Mouse (Mus musculus): ENCODE measurements around the gene Rad51b.

The Rad51b gene

GRCm38 (mm10) chr12:79514680-79515079, 217.6 kb downstream of the Rad51b start:
- in situ Hi-C loops (cut with MboI; ENCODE audit: low sequenced_read_pairs) = no loop called here

DNA sequence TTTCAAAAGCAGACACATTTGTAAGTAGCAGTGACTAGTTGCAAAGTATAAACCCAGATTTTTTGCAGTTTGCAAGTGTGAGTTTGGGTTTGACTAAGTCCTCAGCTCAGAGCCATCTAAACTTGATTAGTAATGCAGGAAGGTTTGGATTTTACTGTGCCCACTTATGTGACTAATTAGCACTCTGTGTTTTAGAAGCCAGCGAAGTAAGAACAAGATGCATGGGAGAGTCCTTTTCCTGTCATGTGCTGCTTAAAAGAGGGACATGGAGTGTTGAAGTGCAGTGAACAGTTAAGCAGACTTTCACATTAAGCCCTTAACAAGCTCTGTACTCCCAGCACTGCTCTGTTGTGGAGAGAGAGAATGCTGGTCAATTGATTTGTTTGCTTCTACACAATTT, 225.3 kb downstream of the Rad51b start:
- in situ Hi-C loops (cut with MboI; ENCODE audit: low sequenced_read_pairs) = no loop called here

DNA sequence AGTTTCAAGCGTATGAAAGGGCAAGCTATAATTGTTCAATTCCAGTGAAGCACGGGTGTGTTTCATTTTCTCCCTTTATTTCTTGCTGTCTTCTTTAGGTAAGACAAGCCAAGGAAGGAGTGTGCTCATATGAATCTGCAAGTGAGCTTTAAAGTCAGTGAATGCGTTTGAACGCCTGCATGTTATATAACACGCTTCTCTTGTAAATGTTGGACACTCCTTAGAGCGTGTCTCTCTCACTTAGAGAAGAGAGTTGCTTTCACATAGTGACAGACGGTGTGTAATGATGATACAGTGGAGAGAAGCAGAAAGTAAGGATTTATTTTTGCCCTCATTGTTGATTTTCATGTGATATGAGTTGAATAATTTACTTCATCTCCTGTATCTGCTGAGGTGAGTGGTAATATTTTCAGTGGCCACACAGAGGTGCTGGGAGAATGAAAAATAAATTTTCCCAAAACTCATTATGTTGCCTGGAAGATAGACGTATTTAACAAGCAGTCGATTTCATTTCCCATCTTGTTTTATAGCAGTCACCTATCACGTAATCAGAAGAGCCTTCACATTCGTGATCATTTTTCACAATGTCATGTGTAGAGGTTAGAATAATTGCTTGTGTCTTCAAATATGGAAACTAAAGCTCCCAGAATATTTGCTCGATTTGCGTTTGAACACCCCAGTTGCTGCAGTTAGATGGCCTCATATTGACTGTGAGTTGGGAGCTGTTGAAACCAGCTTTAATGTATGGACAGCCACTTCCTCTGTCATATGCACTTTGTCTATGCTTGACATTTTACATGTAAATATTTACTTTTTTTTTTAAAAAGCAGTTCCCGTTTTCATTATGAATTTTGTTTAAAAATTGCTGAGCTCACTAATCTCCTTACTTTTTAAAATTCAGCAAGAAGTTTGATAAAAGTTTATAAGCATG, 228.1 kb downstream of the Rad51b start:
- in situ Hi-C loops (cut with MboI; ENCODE audit: low sequenced_read_pairs) = no loop called here

DNA sequence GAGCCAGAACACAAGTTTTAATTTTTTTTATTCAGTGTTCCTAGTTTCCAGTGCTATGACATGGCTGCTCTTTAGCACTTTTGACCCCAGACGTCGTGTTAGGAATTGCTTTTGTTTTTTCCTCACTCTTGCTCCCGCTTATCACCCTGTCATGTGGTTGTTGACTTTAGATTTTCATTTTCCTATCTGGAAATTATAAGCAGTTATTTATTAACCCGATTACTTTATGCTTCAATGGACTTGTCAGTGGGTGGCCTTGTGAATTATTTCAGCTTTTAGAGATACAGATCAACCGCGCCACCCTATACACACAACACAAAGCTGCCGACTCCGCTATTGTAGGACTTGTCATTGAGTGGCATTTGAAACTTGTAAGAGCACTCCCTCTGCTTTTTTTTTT, 228.8 kb downstream of the Rad51b start:
- in situ Hi-C loops (cut with MboI; ENCODE audit: low sequenced_read_pairs) = no loop called here

DNA sequence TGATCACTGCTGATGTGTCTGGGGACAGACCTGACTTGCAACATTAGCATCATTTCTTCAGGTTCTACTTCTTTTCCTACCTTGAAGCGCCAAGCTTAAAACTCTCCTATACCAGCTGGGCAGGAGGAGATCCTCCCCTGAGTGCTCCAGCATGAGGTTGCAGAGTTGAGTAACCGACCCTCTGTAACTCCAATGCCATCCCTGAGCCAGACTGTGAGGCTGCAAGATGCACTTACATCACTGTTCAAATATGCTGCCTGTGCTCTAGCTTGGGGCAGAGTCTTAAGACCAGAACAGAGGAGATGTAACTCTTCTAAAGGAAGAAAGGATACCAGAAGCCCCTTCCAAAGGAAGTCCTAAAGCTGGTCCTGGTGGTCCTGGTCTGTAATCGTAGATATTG, 230.1 kb downstream of the Rad51b start:
- in situ Hi-C loops (cut with MboI; ENCODE audit: low sequenced_read_pairs) = no loop called here

GRCm38 (mm10) chr12:79530275-79530902, 233.3 kb downstream of the Rad51b start:
- in situ Hi-C loops (cut with MboI; ENCODE audit: low sequenced_read_pairs) = no loop called here

GRCm38 (mm10) chr12:79531809-79532798, 235.0 kb downstream of the Rad51b start:
- in situ Hi-C loops (cut with MboI; ENCODE audit: low sequenced_read_pairs) = no loop called here

- in situ Hi-C loops (cut with MboI; ENCODE audit: low sequenced_read_pairs) = no loop called here
Observed at GRCm38 (mm10) chr12:79534778-79535177, 237.7 kb downstream of the Rad51b start.

- in situ Hi-C loops (cut with MboI; ENCODE audit: low sequenced_read_pairs) = no loop called here
Observed at GRCm38 (mm10) chr12:79535532-79536437, 238.7 kb downstream of the Rad51b start.

GRCm38 (mm10) chr12:79540176-79540575, 243.1 kb downstream of the Rad51b start:
- in situ Hi-C loops (cut with MboI; ENCODE audit: low sequenced_read_pairs) = no loop called here

DNA sequence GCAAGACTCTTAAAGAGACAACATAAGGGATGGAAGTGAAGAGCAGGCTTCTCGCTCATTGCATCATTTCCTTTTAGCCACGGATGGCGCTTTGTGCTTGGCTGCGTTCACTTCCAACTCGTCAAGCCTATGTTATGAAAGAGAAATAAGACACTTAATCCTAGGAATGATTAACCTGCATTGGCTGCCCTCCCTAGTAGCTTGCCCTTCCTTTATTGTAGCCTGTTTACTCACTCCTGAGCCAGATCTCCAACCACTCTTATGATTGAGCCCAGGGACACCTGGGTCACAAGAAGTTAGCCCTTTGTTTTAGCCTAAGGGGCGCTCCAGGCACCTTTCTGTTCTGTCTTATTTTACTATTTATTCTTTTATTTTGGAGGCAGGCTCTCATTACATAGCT, 244.5 kb downstream of the Rad51b start:
- in situ Hi-C loops (cut with MboI; ENCODE audit: low sequenced_read_pairs) = no loop called here

GRCm38 (mm10) chr12:79545063-79545462, 248.0 kb downstream of the Rad51b start:
- in situ Hi-C loops (cut with MboI; ENCODE audit: low sequenced_read_pairs) = no loop called here

DNA sequence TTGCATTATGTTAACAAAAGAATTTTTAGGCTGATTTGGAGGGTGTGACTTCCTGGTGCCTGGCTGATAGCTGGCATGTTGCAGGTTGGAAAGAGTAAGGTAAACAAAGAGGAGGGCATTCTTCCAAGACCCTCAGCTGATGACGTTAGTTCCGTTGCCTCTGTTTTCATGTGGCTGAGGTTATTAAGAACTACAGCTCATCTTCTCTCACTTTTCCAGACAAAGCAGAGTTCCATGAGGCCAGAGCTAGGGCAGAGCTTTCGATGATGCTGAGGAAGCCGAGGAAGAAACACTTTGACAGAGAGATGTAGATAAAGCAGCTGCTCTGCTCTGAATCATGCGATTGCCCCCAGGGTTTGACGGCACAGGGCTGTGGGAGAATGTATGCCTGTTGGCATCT, 250.5 kb downstream of the Rad51b start:
- in situ Hi-C loops (cut with MboI; ENCODE audit: low sequenced_read_pairs) = no loop called here

GRCm38 (mm10) chr12:79548607-79549330, 251.7 kb downstream of the Rad51b start:
- in situ Hi-C loops (cut with MboI; ENCODE audit: low sequenced_read_pairs) = no loop called here

GRCm38 (mm10) chr12:79550049-79550682, 253.1 kb downstream of the Rad51b start:
- in situ Hi-C loops (cut with MboI; ENCODE audit: low sequenced_read_pairs) = no loop called here

- in situ Hi-C loops (cut with MboI; ENCODE audit: low sequenced_read_pairs) = no loop called here
Observed at GRCm38 (mm10) chr12:79551274-79551673, 254.2 kb downstream of the Rad51b start.

DNA sequence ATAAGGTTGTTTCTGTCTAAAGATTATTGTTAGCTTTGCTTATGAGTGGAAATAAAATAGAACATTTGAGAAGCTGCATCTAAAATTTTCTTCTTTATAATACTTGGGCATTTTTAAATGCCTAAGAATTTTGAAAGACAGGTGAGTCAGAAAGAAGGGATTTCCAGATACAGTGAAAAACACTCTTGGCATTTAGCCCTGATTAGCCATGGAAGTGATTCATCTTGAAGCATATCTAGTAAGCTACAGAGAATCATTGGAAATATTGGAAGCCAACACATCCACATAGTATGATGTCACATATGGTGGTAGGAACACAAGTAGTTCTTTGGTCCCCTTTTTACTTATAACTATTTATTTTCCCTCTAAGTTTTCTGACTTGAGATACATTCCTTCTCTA, 256.0 kb downstream of the Rad51b start:
- in situ Hi-C loops (cut with MboI; ENCODE audit: low sequenced_read_pairs) = no loop called here

- in situ Hi-C loops (cut with MboI; ENCODE audit: low sequenced_read_pairs) = no loop called here
Observed at GRCm38 (mm10) chr12:79557904-79558303, 260.8 kb downstream of the Rad51b start.

- in situ Hi-C loops (cut with MboI; ENCODE audit: low sequenced_read_pairs) = no loop called here
Observed at GRCm38 (mm10) chr12:79558711-79559110, 261.6 kb downstream of the Rad51b start.

All from CH12F3 (cell line).